Mouse (Mus musculus): ENCODE measurements around the gene Jade2.

DNA sequence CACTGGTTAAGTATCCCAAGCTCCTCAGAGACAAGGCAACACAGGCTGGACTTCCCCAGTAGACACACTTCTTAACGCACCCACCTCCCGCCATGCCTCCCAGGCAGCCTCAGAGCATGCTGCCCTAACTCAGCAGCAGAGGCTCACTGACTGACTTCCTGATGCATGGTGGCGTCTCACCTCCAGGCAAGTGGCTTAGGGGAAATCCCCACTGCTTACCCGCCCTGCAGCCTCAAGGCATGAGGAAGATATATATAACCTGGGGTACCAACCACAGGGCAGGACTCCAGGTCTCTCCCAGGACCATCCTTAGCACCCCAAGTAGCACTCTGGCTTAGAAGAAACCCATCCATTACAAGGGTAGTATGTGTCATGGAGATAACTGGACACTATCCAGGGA is 14.3 kb downstream of the Jade2 start:
- no peak for TF ChIP-seq CTCF (conservative IDR thresholded peaks at IDR 0.05; ENCODE audit: low read length)
- TF ChIP-seq POU5F1 (IDR thresholded peaks at IDR 0.05; ENCODE audit: borderline replicate concordance, low read length): no peak

Data from E14TG2a.4 (cell line).